Mouse (Mus musculus) gastrocnemius, adult 18-20 months (tissue): ENCODE results near the gene Samd5. TPM values are rescaled to one million over a fixed set of nuclear protein-coding genes. Genes with fewer than 3 reads are reported as not detected.

Source experiments
- DNase-seq: peaks from one replicate; pipeline ENCODE4 v3.0.0; 2021; ENCODE audit warnings: low spot score
- total RNA-seq, 2 experiments: library from RNA; stranded (reverse); gene quantifications; 2 replicates each; pipeline ENCODE4 v1.2.3; 2021

Samd5 gene
- total RNA-seq, 2 experiments from 2014 or later = 1.1 to 1.3 TPM

DNA sequence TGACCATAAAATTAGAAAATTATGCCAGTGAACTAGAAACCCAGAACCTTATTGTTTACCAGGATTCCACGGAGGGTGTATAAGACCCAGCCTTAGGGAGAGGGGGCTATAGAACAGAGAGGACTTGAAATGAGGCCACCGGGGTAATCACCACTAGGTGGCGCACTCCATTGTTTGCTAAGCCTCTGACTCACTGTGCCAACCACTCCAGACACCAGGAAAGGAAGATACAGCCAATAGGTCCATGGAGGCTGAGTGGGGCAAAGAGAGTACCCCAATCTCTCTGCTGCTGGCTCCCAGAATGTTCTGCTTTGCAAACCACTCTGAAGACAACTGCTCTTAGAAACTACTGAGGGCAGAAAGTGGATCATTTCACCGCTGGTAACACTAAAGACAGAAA, 99.4 kb downstream of the Samd5 start:
- peak; percentile 59 for DNase-seq

DNA sequence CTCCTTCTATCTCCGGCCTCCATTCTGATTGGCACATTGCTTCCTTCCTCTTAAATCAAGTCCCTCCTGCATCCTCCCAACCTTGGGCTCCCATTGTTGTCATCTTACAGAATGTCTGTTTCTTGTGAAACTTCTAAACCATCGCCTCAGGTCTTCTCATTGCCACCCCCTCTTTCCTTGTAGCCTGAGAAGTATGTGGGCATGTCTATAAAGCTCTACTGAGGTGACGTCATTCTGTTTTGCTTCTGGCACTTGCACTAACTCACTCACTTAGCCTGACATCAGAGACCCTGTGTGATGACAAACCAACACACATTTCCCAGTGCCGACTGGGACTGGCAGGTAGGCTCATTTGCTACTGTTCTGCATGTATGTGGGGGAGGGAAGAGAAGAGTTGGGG, 100.9 kb downstream of the Samd5 start:
- no peak for DNase-seq

Other genes with a start within 250 kb of the Samd5 start
- gene Stxbp5, start 225.9 kb upstream of the Samd5 start, total RNA-seq = 10 to 100 TPM; 10.8 to 12.7 TPM